Mouse (Mus musculus) forebrain, embryonic 11.5 days (tissue): ENCODE measurements around the gene Zfp612. TPM values are rescaled to one million over a fixed set of nuclear protein-coding genes. Genes with fewer than 3 reads are reported as not detected.

Experiments used
- ATAC-seq: fragments of 200-750 bp; cut with Nextera tagmentation; replicated peaks from 2 replicates; pipeline ENCODE4 v1.8.0; 2017; ENCODE audit warnings: moderate TSS enrichment; ENCODE audit not compliant: low FRiP score
- DNase-seq: peaks from one replicate; pipeline ENCODE4 v3.0.0-alpha.2; 2017; ENCODE audit warnings: low spot score
- H3K27ac ChIP-seq: fragments of 300-500 bp; sonication (generic); 2 replicates; pipeline ENCODE4 v1.5.1; 2014; ENCODE audit warnings: low read depth, low read length
- H3K27me3 ChIP-seq: fragments of 300-500 bp; sonication (generic); 2 replicates; pipeline ENCODE4 v1.6.1; 2014; ENCODE audit warnings: mild to moderate bottlenecking, low read length, mixed read lengths; ENCODE audit not compliant: control insufficient read depth, insufficient read depth
- H3K36me3 ChIP-seq: fragments of 300-500 bp; sonication (generic); 2 replicates; pipeline ENCODE4 v1.6.1; 2014; ENCODE audit warnings: mild to moderate bottlenecking, low read length, moderate library complexity, mixed read lengths; ENCODE audit not compliant: control insufficient read depth, insufficient read depth
- H3K4me1 ChIP-seq: fragments of 300-500 bp; sonication (generic); replicated peaks from 2 replicates; pipeline ENCODE4 v1.6.1; 2014; ENCODE audit warnings: low read length, mixed read lengths; ENCODE audit not compliant: control insufficient read depth, insufficient read depth
- H3K4me2 ChIP-seq: fragments of 300-500 bp; sonication (generic); 2 replicates; pipeline ENCODE4 v1.6.1; 2014; ENCODE audit warnings: low read depth, mild to moderate bottlenecking, low read length, moderate library complexity, mixed read lengths; ENCODE audit not compliant: severe bottlenecking
- H3K4me3 ChIP-seq: fragments of 300-500 bp; sonication (generic); 2 replicates; pipeline ENCODE4 v1.5.1; 2014; ENCODE audit warnings: low read depth, low read length
- H3K9ac ChIP-seq: fragments of 300-500 bp; sonication (generic); 2 replicates; pipeline ENCODE4 v1.6.1; 2014; ENCODE audit warnings: low read length
- H3K9me3 ChIP-seq: fragments of 300-500 bp; sonication (generic); 2 replicates; pipeline ENCODE4 v1.6.1; 2016; ENCODE audit warnings: low read length, mixed read lengths; ENCODE audit not compliant: control insufficient read depth
- WGBS: fragments of 180-500 bp; shearing (Covaris S2); extraction: QIAGEN DNeasy Blood & Tissue Kit; methylation state at CpG from one replicate; pipeline ENCODE4 v1.1.7; 2014; 5-methylcytosine and 5-hydroxymethylcytosine counted together
- polyA plus RNA-seq: library from polyadenylated mRNA; unstranded; fragments of >200 nt; fragmentation: Nextera tagmentation; extraction: Ambion mirVana; gene quantifications from 2 replicates; pipeline ENCODE4 v1.2.1, GENCODE M21; 2014

Zfp612 gene
- polyA plus RNA-seq, 1 experiment from 2014 or later, result 11.0 TPM

- Histone ChIP-seq H3K4me1 (no peaks in the 10 kb centered on the region), H3K27me3 (no peaks in the 10 kb centered on the region), H3K27ac (no peak overlapping the region), H3K9me3 (peaks cover 10% of the 10 kb centered on the region; the same call in 1 of the 2 replicates), H3K36me3 (peaks cover 16% of the 10 kb centered on the region), H3K4me2 (no peak overlapping the region), H3K9ac (no peak overlapping the region), H3K4me3 (no peak overlapping the region)
- DNase-seq (no peak), ATAC-seq (no peak)
- 68% methylated on average over 1 of the region's 1 CpGs for WGBS
Measured at GRCm38 (mm10) chr8:110091869-110092268, 12.3 kb downstream of the Zfp612 start.

DNA sequence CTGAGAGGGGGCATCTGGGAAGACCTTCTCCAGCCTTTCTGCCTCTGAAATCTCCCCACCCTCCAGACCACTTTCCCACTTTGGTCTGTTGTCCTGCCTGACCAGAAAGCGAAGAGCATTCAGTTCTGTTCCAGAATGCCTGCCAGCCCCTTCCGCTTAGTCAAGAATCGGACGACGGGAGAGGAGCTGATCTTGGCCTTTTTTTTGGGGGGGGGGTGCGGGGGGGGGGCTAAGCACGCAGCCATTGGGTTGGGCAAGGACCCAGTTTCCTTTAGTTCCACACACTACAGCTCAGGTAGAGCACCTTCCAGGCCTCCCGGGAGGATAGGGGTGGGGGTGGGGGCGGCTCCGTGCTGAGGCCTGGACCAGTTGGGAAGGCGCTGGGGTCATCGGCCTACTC is 21.4 kb downstream of the Zfp612 start, which contains the start of gene Gm21964:
Gene Gm21964 (plus strand): TSS at position 301 of the 400 bp plus-strand sequence.
- H3K4me2 ChIP-seq, result no peak within 1 kb of the TSS
- H3K4me1 ChIP-seq, result no peaks in the 10 kb centered on the region
- H3K4me3 ChIP-seq, result no peak within 1 kb of the TSS
- no peak within 1 kb of the TSS for H3K27ac ChIP-seq
- no peaks in the 10 kb centered on the region for H3K9me3 ChIP-seq
- H3K36me3 ChIP-seq, result no peaks in the 10 kb centered on the region
- no peak within 1 kb of the TSS for H3K9ac ChIP-seq
- whole genome bisulfite sequencing, result 91% methylated on average over 9 of the region's 12 CpGs
- no peaks in the 10 kb centered on the region for H3K27me3 ChIP-seq
- ATAC-seq, result no peak
- no peak for DNase-seq

- H3K4me3 ChIP-seq, result no peak overlapping the region
- no peak overlapping the region for H3K4me2 ChIP-seq
- H3K36me3 ChIP-seq, result no peaks in the 10 kb centered on the region
- ATAC-seq (no peak), DNase-seq (no peak)
- H3K9ac ChIP-seq, result no peak overlapping the region
- no peaks in the 10 kb centered on the region for H3K4me1 ChIP-seq
- H3K9me3 ChIP-seq, result no peaks in the 10 kb centered on the region
- H3K27ac ChIP-seq, result no peak overlapping the region
- no peaks in the 10 kb centered on the region for H3K27me3 ChIP-seq
- 84% methylated on average over 15 of the region's 15 CpGs for WGBS
Measured at GRCm38 (mm10) chr8:110101676-110102075, 22.1 kb downstream of the Zfp612 start.

DNA sequence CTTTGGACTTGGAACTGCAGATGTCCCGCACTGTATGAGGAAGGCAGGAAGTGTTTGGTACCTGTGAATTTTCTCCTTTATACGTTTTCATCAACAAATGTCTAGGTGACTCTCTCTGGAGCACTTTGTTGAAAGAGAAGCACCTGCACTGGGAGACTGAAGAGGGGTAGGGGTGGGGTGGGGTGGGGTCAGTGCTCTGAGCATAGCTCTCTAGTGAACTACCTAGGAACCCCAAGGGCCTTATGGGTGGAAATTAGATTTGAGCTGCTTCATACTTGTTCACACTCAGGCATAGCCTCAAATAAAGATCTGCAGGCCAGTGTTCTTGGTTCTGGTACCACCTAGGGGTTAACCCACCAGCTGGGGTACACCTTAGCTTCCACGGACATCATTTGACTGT is 23.1 kb downstream of the Zfp612 start, which contains the start of gene Gm17720:
Gene Gm17720 (minus strand): TSS at position 101 of the 400 bp plus-strand sequence.
- Histone ChIP-seq H3K4me1 (no peaks in the 10 kb centered on the region), H3K36me3 (no peaks in the 10 kb centered on the region), H3K9me3 (no peaks in the 10 kb centered on the region), H3K4me2 (no peak within 1 kb of the TSS), H3K9ac (no peak within 1 kb of the TSS), H3K4me3 (no peak within 1 kb of the TSS), H3K27ac (no peak within 1 kb of the TSS), H3K27me3 (no peaks in the 10 kb centered on the region)
- DNase-seq (no peak), ATAC-seq (no peak)
- 91% methylated on average over 3 of the region's 3 CpGs for WGBS

- peak; percentile 58 for DNase-seq
- 38% methylated on average over 6 of the region's 6 CpGs for WGBS
- no peaks in the 10 kb centered on the region for H3K36me3 ChIP-seq
Measured at GRCm38 (mm10) chr8:110119715-110120114, 40.2 kb downstream of the Zfp612 start.

DNA sequence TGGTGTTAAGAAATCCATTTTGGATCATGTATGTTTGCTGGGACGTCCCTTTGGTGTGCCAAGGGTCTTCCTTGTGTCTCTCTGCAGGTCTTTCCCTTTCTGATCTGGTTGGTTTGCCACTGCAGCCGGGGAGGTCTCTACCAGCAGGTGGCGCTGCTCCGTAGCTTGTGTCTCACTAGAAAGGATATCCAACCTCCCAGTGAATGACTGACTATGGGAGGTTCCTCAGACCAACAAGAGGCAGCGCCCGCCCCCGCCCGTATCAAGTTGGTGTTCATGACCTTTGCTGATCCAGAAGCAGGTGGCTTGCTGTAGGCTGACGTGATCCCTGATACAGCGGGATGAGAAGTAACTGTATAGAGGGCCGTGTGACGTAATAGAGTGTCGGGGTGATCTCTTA is 51.0 kb downstream of the Zfp612 start:
- DNase-seq (peak; percentile 91), ATAC-seq (peak; percentile 46; the same call in 1 of the 2 replicates)
- Histone ChIP-seq H3K4me2 (no peak overlapping the region), H3K9me3 (no peaks in the 10 kb centered on the region; the same call in 1 of the 2 replicates), H3K27ac (no peak overlapping the region), H3K4me3 (no peak overlapping the region), H3K9ac (no peak overlapping the region), H3K27me3 (no peaks in the 10 kb centered on the region), H3K4me1 (no peaks in the 10 kb centered on the region), H3K36me3 (no peaks in the 10 kb centered on the region)
- WGBS, result 25% methylated on average over 13 of the region's 13 CpGs

More at GRCm38 (mm10) chr8:110119715-110120114, 40.2 kb downstream of the Zfp612 start:
- Histone ChIP-seq H3K27me3 (no peaks in the 10 kb centered on the region), H3K4me1 (no peaks in the 10 kb centered on the region), H3K27ac (no peak overlapping the region), H3K9ac (no peak overlapping the region), H3K4me2 (no peak overlapping the region), H3K9me3 (no peaks in the 10 kb centered on the region), H3K4me3 (no peak overlapping the region)
- no peak for ATAC-seq

- WGBS, result 93% methylated on average over 8 of the region's 8 CpGs
- ATAC-seq (no peak), DNase-seq (no peak)
- Histone ChIP-seq H3K27ac (no peak overlapping the region), H3K9me3 (no peaks in the 10 kb centered on the region), H3K27me3 (no peaks in the 10 kb centered on the region), H3K4me1 (no peaks in the 10 kb centered on the region), H3K36me3 (no peaks in the 10 kb centered on the region), H3K9ac (no peak overlapping the region), H3K4me3 (no peak overlapping the region), H3K4me2 (no peak overlapping the region)
Measured at GRCm38 (mm10) chr8:110134236-110134635, 54.7 kb downstream of the Zfp612 start.

- no peak for ATAC-seq
- no peak for DNase-seq
- Histone ChIP-seq H3K9me3 (no peaks in the 10 kb centered on the region), H3K4me1 (no peaks in the 10 kb centered on the region), H3K4me3 (no peak overlapping the region), H3K27me3 (no peaks in the 10 kb centered on the region), H3K27ac (no peak overlapping the region), H3K4me2 (no peak overlapping the region), H3K9ac (no peak overlapping the region), H3K36me3 (no peaks in the 10 kb centered on the region)
- 79% methylated on average over 7 of the region's 7 CpGs for WGBS
Measured at GRCm38 (mm10) chr8:110135515-110135914, 56.0 kb downstream of the Zfp612 start.

GRCm38 (mm10) chr8:110140156-110140555 is 60.6 kb downstream of the Zfp612 start:
- Histone ChIP-seq H3K27ac (no peak overlapping the region), H3K9ac (no peak overlapping the region), H3K4me2 (no peak overlapping the region), H3K9me3 (no peaks in the 10 kb centered on the region), H3K4me1 (no peaks in the 10 kb centered on the region), H3K4me3 (no peak overlapping the region), H3K27me3 (no peaks in the 10 kb centered on the region), H3K36me3 (no peaks in the 10 kb centered on the region)
- WGBS, result 83% methylated on average over 3 of the region's 3 CpGs
- ATAC-seq (no peak), DNase-seq (no peak)
